Mouse (Mus musculus) brown adipose tissue, adult 24 weeks (tissue): ENCODE results near the gene Hnrnph1. TPM values are rescaled to one million over a fixed set of nuclear protein-coding genes. Genes with fewer than 3 reads are reported as not detected.
"Not testable (repeated sequence)": the region's sequence is repeated elsewhere in the genome, so short reads cannot be mapped to it uniquely, and the experiment has no call there.

Experiments
- H3K27ac ChIP-seq: fragments of 200-500 bp; replicated peaks from 2 replicates; pipeline ENCODE4 v1.5.1; 2012; ENCODE audit warnings: low read depth, mild to moderate bottlenecking, low read length
- H3K4me1 ChIP-seq: fragments of 200-500 bp; 2 replicates; pipeline ENCODE4 v1.6.1; 2012; ENCODE audit warnings: low read length, mixed read lengths; ENCODE audit not compliant: control insufficient read depth, insufficient read depth, insufficient read length
- H3K4me3 ChIP-seq: fragments of 200-500 bp; 2 replicates; pipeline ENCODE4 v1.5.1; 2012; ENCODE audit warnings: low read depth, mild to moderate bottlenecking, low read length, moderate library complexity; ENCODE audit not compliant: insufficient read depth
- polyA plus RNA-seq: library from polyadenylated mRNA; stranded (reverse); fragments of >200 nt; gene quantifications from 2 replicates; pipeline ENCODE4 v1.2.4, GENCODE M21; 2012; ENCODE audit not compliant: missing spikeins, insufficient read depth, insufficient read length

The Hnrnph1 gene
- polyA plus RNA-seq: 115 and 183 TPM in 2 replicates

DNA sequence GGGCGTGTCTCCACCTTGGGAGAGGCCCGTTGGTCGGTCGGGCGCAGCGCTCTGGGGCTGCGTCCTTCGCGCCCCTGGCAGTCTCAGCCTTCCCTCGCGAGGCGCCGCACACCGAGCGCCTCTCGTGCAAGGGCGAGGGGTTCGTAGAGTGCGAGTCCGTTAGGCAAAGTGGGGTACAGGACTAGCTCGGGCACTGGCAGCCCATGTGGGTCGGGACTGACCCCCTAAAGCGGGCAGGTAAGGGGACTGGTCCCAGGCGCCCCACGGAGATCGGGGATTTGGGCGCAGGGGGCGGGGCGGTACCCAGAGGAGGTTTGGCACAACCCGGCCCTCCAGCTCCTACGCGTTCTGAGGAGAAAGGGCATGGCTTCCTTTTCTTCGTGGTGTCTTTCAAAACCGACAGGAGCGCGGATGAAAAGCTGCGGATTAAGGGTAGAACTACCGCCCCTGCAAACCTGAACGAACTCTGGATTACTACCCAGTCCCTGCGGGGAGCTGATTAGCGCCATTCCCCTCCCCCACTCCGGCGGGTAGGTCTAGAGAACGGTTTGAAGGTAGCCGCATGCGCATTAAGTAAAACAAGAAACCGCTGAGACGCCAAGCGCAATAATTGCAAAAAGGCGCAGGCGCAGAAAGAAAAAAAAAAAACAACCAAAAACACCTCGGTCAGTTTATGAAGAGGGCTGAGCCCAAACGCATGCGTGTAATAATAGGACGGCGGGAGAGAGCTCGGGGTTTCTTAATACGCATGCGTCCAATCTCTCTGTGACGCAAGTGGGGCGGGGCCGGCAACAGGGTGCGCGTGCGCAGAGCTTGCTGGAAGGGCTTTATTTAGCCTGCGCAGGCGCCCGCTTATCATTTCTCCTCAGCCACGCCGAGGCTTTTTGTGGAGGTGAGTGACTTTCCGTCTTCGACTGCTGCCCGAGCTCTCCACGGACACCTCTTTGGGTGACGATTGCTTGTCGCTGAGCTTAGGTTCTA is at the start of gene Hnrnph1:
Gene Hnrnph1, plus strand, starts transcription at position 80 of the 981 bp plus-strand sequence.
- Histone ChIP-seq H3K4me1 (peaks cover 6% of the 10 kb centered on the region; the same call in 1 of the 2 replicates), H3K4me3 (peak within 1 kb of the TSS; percentile 87), H3K27ac (peak within 1 kb of the TSS; percentile 95)

GRCm38 (mm10) chr11:50328075-50328625 is 48.6 kb upstream of the Hnrnph1 start:
- H3K4me3 ChIP-seq: no peak overlapping the region
- no peak overlapping the region for H3K27ac ChIP-seq
- no peaks in the 10 kb centered on the region for H3K4me1 ChIP-seq

DNA sequence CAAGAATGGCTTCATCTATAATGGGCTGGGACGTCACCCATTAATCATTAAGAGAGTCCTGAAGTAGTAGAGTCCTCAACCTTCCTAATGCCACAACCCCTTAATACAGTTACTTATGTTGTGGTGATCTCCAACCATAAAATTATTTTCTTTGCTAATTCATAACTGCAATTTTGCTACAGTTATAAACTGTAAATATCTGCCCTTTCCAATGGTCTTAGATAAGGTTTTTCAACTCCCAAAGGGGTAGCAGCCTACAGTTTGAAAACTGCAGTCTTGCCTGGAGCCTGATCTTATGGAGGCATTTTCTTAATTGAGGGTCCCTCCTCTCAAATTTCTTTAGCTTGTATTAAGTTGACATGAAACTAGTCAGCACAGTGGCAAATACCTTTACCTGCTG is 47.4 kb upstream of the Hnrnph1 start:
- Histone ChIP-seq H3K4me1 (no peaks in the 10 kb centered on the region), H3K4me3 (no peak overlapping the region), H3K27ac (no peak overlapping the region)

DNA sequence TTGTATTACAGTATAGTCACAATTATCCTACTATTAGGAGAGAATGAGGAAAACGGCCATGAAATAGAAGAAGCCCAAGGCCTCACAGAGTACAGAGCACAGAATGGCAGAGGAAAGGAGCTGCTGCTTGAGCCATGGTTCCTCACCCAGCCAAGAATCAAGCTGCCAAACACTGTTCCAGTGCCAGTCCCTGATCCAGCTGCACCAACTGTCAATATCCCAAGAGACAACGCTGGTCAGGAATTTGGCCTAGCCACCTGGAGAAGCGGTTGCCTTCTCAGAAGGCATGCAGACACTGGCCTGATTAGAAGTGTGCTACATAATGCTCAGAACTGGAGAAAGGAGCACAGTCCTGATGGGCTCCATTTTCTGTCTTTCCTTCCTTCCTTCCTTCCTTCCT is 43.6 kb upstream of the Hnrnph1 start:
- no peak overlapping the region for H3K4me3 ChIP-seq
- no peaks in the 10 kb centered on the region for H3K4me1 ChIP-seq
- no peak overlapping the region for H3K27ac ChIP-seq

DNA sequence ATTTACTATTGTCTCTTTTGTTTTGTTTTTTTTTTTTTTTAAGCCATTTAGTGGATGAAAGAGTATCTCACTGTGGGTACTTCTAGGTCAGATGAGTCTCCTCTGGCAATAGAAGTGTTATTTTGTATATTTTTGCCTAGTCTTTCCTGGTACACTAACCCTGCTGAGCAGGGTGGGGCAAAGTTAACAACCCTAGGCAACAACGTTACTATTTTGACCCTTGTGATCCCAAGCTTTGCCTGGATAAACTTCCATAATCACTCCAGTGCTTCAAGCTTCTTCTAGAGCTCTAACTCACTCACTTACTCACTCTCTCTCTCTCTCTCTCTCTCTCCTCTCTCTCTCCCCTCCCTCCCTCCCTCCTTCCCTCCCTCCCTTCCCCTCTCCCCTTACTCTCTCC is 40.7 kb upstream of the Hnrnph1 start:
- H3K27ac ChIP-seq: no peak overlapping the region
- H3K4me1 ChIP-seq: no peaks in the 10 kb centered on the region
- no peak overlapping the region for H3K4me3 ChIP-seq

DNA sequence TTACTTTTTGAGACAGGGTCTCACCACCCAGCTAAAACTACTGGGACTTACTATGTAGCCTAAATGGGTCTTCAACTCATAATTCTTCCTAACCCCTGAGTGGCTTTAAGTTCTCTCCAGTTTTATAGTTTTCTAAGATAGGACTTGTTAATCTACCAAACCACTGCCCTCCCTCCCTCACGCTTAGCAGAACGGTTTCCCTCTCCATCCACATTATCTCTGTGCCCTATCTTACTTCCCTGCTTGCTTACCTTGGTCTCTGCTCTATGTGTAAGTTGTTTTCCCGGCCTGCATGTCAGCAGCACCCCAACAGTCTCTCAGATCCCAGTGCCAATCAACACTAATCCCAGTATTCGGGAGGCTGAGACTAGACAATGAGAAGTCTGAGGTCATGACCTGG is 39.9 kb upstream of the Hnrnph1 start:
- H3K27ac ChIP-seq: no peak overlapping the region
- H3K4me1 ChIP-seq: no peaks in the 10 kb centered on the region
- H3K4me3 ChIP-seq: no peak overlapping the region

DNA sequence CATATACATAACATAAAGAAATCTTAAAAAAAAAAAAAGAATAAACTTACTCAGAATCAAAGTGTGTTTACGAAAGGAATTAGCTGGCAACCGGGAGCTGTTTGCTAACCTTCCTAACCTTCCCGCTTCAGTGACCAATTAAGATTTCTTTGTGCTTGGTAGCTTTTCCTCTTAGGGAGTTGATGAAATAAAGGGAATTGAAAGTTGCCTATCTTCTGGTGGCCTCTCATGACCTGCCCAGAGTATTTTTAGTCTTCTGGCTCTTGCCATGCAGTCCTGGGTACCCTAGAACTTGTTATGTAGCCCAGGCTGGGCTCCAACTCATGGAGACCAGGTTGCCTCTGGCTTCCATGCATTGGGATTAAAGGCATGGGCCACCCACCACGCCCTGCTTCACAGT is 31.3 kb upstream of the Hnrnph1 start:
- Histone ChIP-seq H3K4me1 (no peaks in the 10 kb centered on the region), H3K27ac (no peak overlapping the region), H3K4me3 (no peak overlapping the region)

- Histone ChIP-seq H3K4me3 (no peak overlapping the region), H3K27ac (no peak overlapping the region), H3K4me1 (no peaks in the 10 kb centered on the region)
Measured at GRCm38 (mm10) chr11:50346256-50347032, 30.3 kb upstream of the Hnrnph1 start.

GRCm38 (mm10) chr11:50352177-50352576 is 24.6 kb upstream of the Hnrnph1 start:
- Histone ChIP-seq H3K27ac (no peak overlapping the region), H3K4me3 (no peak overlapping the region), H3K4me1 (no peaks in the 10 kb centered on the region)

GRCm38 (mm10) chr11:50354162-50354561 is 22.6 kb upstream of the Hnrnph1 start, which contains the start of gene Cby3:
TSS of gene Cby3 (plus strand) at chr11:50354462.
- H3K27ac ChIP-seq: no peak within 1 kb of the TSS

DNA sequence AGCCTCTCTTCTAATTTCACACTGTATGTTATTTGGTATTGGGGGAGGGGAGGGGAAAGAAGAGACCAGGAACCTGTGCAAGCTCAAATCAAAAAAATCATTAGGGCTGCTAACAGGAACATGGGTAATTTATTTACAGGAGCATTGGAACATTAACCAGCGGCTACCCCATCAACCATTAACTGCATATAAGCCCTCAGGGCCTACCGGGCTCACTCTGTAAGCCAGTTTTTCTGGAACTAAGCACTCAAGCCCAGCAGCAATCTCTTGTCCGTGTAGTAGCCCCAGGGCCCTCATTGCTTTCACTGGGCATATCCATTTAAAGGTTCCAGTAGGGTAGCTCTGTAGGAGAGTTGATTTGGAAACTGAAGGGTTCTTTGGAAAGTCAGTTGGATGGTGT is 21.9 kb upstream of the Hnrnph1 start:
- Histone ChIP-seq H3K27ac (no peak overlapping the region), H3K4me3 (no peak overlapping the region), H3K4me1 (peaks cover 2% of the 10 kb centered on the region; the same call in 1 of the 2 replicates)

More at GRCm38 (mm10) chr11:50354162-50354561, 22.6 kb upstream of the Hnrnph1 start, which contains the start of gene Cby3:
- Histone ChIP-seq H3K4me1 (peaks cover 2% of the 10 kb centered on the region; the same call in 1 of the 2 replicates), H3K4me3 (no peak within 1 kb of the TSS)

DNA sequence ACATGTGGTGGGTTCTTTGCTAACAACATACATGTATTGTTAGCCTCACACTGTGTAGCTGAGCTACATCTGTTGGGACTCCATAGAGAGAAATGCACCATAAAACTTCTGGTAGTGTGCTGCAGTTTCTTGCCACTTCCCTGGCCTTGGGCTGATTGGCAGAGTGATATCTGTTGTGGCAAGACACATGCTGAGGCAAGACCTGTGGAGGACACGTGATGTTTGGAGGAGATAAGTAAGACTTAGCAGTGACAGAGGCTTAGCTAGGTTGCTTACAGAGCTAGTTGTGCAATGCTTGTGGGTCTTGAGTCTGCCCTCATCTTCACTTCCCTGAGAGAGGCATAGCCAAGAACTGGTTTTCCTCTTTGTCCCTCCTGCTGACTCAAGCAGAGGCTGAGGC is 21.4 kb upstream of the Hnrnph1 start:
- Histone ChIP-seq H3K4me3 (no peak overlapping the region), H3K27ac (no peak overlapping the region), H3K4me1 (peaks cover 2% of the 10 kb centered on the region; the same call in 1 of the 2 replicates)

GRCm38 (mm10) chr11:50358950-50359861 is 17.6 kb upstream of the Hnrnph1 start:
- Histone ChIP-seq H3K4me1 (peaks cover 2% of the 10 kb centered on the region; the same call in 1 of the 2 replicates), H3K4me3 (peak overlapping the region; percentile 80), H3K27ac (no peak overlapping the region)

- H3K4me3 ChIP-seq, H3K4me1 ChIP-seq, H3K27ac ChIP-seq: not testable (repeated sequence)
Measured at GRCm38 (mm10) chr11:50361282-50361681, 15.5 kb upstream of the Hnrnph1 start.
